Mouse (Mus musculus) left cerebral cortex, postnatal 25 days (tissue): Measurements from ENCODE around the gene Ralgds. TPM values are rescaled to one million over a fixed set of nuclear protein-coding genes. Genes with fewer than 3 reads are reported as not detected.
A peak's percentile ranks its signal among the peaks of the same experiment; 100 is the strongest.
"Not testable (repeated sequence)": the region's sequence is repeated elsewhere in the genome, so short reads cannot be mapped to it uniquely, and the experiment has no call there.

ENCODE experiments used
- DNase-seq, 2 experiments: peaks; one replicate each; pipeline ENCODE4 v3.0.0; 2022; ENCODE audit warnings: low spot score in 2 of 2, mixed read lengths in 1 of 2
- intact Hi-C: fragments of 180-260 bp; cut with DNase I; formaldehyde crosslinking; loops from one replicate; pipeline ENCODE4 v1.15.1; 2025
- total RNA-seq, 2 experiments: library from RNA; stranded (reverse); gene quantifications; 2 replicates each; pipeline ENCODE4 v1.2.3; 2021

Ralgds gene
- 10 to 100 TPM; 86.4 to 92.7 TPM for total RNA-seq

DNA sequence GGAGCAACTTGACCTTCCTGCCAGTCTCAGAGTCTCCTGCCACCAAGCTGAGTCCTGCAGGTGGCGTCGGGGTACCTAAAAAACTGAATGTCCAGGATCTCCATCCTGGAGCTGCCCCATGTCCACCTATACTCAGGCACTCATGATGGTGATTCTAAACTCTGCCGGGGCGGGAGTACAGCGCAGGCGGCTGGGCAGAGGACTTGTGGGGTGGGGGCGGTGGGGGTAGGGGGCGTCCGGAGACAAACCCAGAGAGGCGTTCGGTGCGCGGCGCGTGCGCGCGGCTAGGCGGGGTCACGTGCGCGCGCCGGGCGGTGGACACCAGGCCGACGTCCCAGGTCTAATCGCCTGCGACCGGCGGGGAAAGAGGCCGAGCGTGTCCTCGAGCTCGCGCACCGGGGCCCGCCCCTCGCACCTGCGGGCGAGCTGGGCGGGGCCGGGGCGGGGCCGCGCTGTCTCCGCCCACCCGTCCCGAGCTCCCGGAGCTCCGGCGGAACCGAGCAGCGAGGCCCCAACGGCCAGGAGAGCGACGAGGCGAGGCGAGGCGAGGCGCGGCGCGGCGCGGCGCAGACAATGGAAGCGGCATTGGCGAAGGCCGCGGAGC lies at the start of gene Ralgds:
TSS of gene Ralgds (plus strand) at position 328 of the 604 bp plus-strand sequence.
- intact Hi-C loops, result no loop called here
- peak in 1 of 2 experiments; percentile 54 for DNase-seq

GRCm38 (mm10) chr2:28463919-28464318 lies 49.0 kb upstream of the Ralgds start:
- intact Hi-C loops, result no loop called here
- DNase-seq, result peak; percentile 76 to 77

DNA sequence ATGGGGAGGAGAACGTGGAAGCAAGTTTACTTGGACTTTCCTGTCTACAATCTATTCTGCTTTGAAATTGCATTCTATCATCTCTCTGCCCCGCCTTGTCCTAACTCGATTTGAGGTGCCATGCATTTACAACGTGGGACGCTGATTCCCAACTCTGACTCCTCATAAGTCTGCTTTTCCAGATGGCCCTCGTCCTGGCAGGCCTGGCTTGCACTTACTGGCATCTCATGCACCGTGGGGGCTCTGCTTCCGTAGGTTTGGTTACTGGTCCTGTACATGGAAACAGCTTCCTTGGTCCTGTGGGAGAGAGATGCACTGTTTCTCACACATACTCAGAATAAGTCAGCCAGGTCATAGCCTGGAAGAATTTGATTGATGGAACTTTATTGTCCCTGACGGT lies 48.0 kb upstream of the Ralgds start:
- intact Hi-C loops, result no loop called here
- no peak for DNase-seq

- intact Hi-C loops, result no loop called here
- peak; percentile 71 to 88 for DNase-seq
Measured at GRCm38 (mm10) chr2:28465836-28466518, 46.9 kb upstream of the Ralgds start, which contains the start of gene 1700007K13Rik. Gene 1700007K13Rik (minus strand): TSS chr2:28466332.

GRCm38 (mm10) chr2:28467860-28468485 lies 45.0 kb upstream of the Ralgds start, which contains the start of gene Mrps2:
Gene Mrps2 (plus strand): TSS chr2:28468066.
- intact Hi-C loops, result no loop called here
- peak; percentile 85 to 90 for DNase-seq

DNA sequence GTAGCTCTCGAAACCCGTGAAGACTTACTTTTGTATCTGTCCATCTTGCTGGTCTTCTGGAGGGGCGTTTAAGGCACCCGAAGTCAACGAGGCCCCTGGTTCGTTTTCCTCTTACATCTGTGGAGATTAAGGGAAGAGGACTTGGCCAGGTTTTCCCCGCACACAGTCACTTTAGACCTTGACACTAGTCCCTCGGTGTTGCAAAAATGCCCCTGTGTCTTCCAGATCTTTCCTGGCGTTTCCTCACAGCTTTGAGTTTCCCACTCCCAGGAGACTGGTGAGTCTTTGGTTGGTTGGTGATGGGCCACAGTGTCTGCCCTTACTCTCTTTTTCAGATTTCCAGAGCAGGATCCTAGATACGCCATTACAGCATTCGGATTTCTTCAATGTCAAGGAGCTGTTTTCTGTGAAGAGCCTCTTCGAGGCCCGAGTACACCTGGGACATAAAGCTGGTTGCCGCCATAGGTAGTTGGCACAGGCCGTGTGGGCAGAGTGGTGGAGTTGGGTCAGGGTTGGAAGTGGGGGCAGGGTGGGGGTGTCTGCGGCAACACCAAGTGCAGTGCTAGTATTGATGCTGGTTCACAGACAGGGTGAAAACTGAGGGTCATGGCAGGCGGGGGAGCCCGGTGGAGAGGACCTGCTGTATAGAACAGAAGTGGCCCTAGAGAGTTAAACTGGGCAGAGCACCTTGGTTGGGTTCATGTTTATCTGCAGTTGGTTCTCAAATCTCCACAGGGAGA lies 44.3 kb upstream of the Ralgds start:
- intact Hi-C loops, result no loop called here
- DNase-seq, result no peak

- intact Hi-C loops, result no loop called here
Measured at GRCm38 (mm10) chr2:28469461-28469860, 43.5 kb upstream of the Ralgds start.

GRCm38 (mm10) chr2:28470591-28470990 lies 42.3 kb upstream of the Ralgds start:
- intact Hi-C loops, result no loop called here
- no peak for DNase-seq

More at GRCm38 (mm10) chr2:28469461-28469860, 43.5 kb upstream of the Ralgds start:
- no peak for DNase-seq

GRCm38 (mm10) chr2:28472011-28472410 lies 40.9 kb upstream of the Ralgds start:
- DNase-seq, intact Hi-C loops: not testable (repeated sequence)

GRCm38 (mm10) chr2:28477993-28478392 lies 34.9 kb upstream of the Ralgds start:
- intact Hi-C loops, DNase-seq: not testable (repeated sequence)

DNA sequence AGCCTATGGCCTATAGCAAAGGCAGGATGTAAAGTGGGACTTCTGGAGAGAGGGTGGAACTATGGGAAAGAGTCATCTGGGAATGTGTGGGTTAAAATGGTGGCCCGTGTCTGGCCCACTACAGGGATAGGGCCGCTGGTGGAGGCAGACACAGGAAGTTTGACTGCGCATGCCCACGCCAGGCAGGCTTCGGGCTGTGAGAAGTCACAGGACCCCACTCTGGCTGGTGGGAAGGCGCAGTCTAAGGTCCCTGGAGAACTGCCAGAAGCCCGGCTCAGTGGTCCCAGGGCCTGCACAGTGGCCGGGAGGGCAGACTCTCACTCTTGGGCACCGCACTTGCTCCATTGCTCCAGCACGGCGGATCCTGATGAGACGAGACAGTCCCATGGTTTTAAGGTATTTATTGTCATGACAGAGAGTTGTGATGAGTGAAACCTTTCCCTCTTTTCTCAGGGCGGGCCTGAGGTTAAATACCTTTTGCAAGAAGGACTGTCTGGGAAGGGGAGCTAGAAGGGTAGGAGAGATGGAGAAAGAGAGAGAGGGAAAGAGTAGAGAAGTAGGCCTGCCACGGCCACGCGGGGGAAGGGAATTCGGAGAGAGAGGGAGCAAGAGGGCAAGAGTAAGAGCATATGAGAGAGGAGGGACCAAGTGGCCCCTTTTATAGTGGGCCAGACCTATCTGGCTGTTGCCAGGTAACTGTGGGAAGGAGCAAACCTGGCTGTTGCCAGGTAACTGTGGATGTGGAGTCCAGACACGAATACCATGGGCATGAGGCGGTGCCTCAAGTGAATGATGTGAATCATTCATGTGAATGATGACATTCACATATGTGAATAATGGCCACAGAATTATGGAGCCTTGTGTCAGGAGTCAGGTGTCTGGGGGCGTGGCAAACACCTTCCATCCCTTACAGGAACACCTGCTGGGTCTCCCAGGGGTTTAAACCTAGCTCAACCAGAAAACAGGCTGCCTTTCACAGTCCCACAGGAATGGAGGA lies 33.4 kb upstream of the Ralgds start:
- DNase-seq, result no peak

GRCm38 (mm10) chr2:28483861-28484260 lies 29.1 kb upstream of the Ralgds start:
- intact Hi-C loops, result no loop called here

More for the DNA sequence above, 33.4 kb upstream of the Ralgds start:
- intact Hi-C loops, result no loop called here

GRCm38 (mm10) chr2:28494521-28494920 lies 18.4 kb upstream of the Ralgds start:
- DNase-seq, result no peak
- intact Hi-C loops, result no loop called here

More at GRCm38 (mm10) chr2:28483861-28484260, 29.1 kb upstream of the Ralgds start:
- no peak for DNase-seq

GRCm38 (mm10) chr2:28495207-28495756 lies 17.6 kb upstream of the Ralgds start:
- peak; percentile 18 to 49 for DNase-seq

DNA sequence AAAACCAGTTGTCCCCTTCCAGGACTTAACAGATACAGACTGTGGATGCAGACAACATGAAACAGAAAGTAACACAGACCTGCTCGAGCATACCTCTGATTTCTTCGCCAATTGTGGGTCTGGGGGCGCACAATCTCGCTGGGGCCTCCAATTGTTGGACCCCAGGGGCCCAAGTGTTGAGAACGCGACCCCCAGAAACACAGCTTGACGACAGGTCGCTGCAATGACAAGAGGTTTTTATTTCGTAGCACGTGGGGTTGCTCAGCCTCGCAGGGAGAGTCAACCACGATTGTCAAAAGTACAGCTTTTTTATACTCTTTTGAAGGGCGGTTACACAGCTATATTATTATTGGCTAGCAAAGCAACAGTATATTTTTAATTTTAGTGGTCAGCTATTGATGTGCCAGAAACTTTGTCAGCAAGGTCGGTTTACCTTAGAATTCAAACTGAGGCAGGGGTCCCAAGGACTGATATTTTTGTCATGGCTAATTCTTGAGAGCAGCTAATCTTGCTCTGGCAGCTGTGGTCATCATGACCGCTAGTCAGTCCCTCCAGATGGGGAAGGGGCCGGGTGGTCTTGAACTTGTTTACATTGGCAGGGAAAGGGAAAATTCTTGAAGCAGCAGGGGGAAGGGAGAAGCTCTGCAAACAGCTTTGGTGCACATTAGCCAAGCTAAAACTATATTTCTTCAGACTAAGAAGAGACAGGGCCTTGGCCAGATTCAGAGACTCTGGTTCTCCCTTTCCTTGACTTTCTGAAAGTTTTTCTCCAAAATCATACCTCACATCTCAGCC lies 16.9 kb upstream of the Ralgds start:
- intact Hi-C loops, result no loop called here
- DNase-seq, result no peak

More at GRCm38 (mm10) chr2:28495207-28495756, 17.6 kb upstream of the Ralgds start:
- intact Hi-C loops, result no loop called here

GRCm38 (mm10) chr2:28496671-28497070 lies 16.3 kb upstream of the Ralgds start, which contains the start of gene Gbgt1:
Gene Gbgt1 (plus strand): TSS chr2:28496891.
- intact Hi-C loops, result no loop called here

GRCm38 (mm10) chr2:28497561-28497960 lies 15.4 kb upstream of the Ralgds start:
- intact Hi-C loops, result no loop called here
- DNase-seq, result no peak

More at GRCm38 (mm10) chr2:28496671-28497070, 16.3 kb upstream of the Ralgds start, which contains the start of gene Gbgt1:
- no peak for DNase-seq
